Mouse (Mus musculus): ENCODE measurements at regions not wholly inside any gene's neighbourhood (a gene's known extent, or its start where the extent isn't known, plus 50 kb on each side); places are given as distances from the start of the nearest gene placed in this dataset.
A peak's percentile ranks its signal among the peaks of the same experiment; 100 is the strongest.

DNA sequence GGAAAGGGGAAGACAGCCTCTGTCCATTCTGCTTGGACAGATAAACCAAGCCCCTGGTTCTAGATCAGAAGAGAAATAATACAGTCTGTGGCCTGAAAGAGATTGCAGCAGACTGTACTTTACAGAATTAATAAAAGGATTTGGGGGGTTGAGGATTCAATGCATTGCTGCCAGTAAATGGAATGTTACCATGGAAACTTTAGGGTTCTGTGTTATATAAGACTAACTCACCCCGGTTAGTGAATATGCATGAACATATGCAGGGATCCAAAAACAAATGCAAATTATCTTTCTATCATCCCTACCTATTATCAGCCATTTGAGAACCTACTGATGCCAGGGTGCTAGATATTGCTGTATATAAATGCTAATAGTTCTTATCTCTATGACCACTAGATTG is 233.4 kb downstream of the Plk2 start:
- Histone ChIP-seq H3K27me3 (ENCODE audit: low read depth, poor library complexity, severe bottlenecking) (no peaks in the 10 kb centered on the region), H3K4me1 (peaks cover 5% of the 10 kb centered on the region; the same call in 1 of the 2 replicates), H3K4me3 (no peak overlapping the region), H3K36me3 (no peaks in the 10 kb centered on the region), H3K27ac (replicated peaks) (no peak overlapping the region), H3K9me3 (replicated peaks) (no peaks in the 10 kb centered on the region)
- no peak for DNase-seq (ENCODE audit: low spot score)
- 93% methylated on average over 1 of the region's 1 CpGs for WGBS

DNA sequence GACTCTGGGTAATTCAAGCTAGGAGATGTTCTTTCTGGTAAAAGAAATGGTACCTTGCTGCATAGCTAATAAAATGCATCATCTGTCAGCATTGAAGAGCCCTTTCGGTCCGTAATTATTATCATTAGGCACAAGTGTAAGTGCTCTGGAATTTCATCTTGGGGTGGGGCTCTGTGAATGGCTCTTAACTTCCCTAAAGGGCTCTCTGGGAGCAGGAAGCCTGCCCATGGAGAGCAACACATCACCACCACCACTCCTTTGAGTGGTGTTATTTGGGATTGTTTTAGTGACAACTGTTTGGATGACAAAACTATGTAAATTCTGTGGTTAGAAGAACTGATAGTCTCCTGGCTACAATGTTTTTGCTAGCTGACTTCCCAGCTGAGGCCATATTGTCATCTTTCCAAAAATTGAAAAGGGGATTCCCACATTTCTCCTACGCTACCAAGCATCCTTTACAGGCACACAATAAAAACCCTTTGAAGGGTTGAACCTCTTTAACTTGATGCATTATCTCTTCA is 238.5 kb downstream of the Plk2 start:
- Histone ChIP-seq H3K27ac (replicated peaks) (no peak overlapping the region), H3K9me3 (replicated peaks) (no peaks in the 10 kb centered on the region), H3K4me3 (no peak overlapping the region), H3K36me3 (no peaks in the 10 kb centered on the region), H3K4me1 (no peaks in the 10 kb centered on the region), H3K27me3 (ENCODE audit: low read depth, poor library complexity, severe bottlenecking) (no peaks in the 10 kb centered on the region)
- no peak for DNase-seq (ENCODE audit: low spot score)
- WGBS: 91% methylated on average over 3 of the region's 3 CpGs

DNA sequence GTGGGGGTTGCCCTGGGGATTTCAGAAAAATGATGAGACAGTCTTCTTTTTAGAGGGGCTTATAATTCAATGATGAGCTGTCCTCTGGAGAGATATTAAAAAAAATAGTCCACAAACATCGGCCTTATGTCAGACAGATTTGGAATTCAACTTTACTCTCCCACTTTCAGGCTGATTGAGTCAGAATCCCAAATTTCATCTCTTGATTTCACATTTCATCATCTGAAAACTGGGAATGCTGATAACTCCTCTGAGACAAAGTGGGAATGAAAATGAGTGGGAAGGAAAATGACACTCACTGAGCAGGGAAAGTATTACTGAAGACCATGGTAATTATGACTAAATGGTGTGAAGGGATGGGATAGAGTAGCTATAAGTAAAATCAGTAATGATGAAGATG is 239.1 kb downstream of the Plk2 start:
- WGBS: 94% methylated on average over 1 of the region's 1 CpGs
- Histone ChIP-seq H3K36me3 (no peaks in the 10 kb centered on the region), H3K9me3 (replicated peaks) (no peaks in the 10 kb centered on the region), H3K4me1 (no peaks in the 10 kb centered on the region), H3K4me3 (no peak overlapping the region), H3K27me3 (ENCODE audit: low read depth, poor library complexity, severe bottlenecking) (no peaks in the 10 kb centered on the region), H3K27ac (replicated peaks) (no peak overlapping the region)
- no peak for DNase-seq (ENCODE audit: low spot score)

DNA sequence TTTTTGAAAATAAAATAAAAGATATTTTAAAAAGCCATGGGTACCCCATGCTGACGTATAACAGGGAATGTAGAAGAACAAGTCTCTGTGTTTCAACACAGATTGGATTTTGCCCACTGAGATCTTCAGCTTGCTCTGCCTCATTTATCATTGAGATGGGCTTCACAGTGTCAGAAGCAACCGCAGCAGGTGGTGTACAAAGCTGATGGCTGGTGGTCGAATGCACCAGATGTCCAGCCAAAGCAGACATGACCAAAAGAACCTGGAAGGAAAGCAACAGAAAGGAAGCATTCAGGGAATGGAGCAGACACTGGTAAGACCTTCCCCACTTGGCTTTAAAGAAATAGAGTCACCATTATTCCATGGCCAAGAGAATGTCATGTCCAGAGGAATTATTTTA is 247.9 kb downstream of the Plk2 start:
- H3K27me3 ChIP-seq (ENCODE audit: low read depth, poor library complexity, severe bottlenecking): peaks cover 6% of the 10 kb centered on the region; the same call in 1 of the 2 replicates
- 92% methylated on average over 3 of the region's 3 CpGs for WGBS
- H3K9me3 ChIP-seq (replicated peaks): no peaks in the 10 kb centered on the region; the same call in 1 of the 2 replicates
- no peak for DNase-seq (ENCODE audit: low spot score)
- no peaks in the 10 kb centered on the region for H3K36me3 ChIP-seq
- H3K4me1 ChIP-seq: peaks cover 12% of the 10 kb centered on the region; the same call in 1 of the 2 replicates
- H3K4me3 ChIP-seq: no peak overlapping the region
- no peak overlapping the region for H3K27ac ChIP-seq (replicated peaks)

DNA sequence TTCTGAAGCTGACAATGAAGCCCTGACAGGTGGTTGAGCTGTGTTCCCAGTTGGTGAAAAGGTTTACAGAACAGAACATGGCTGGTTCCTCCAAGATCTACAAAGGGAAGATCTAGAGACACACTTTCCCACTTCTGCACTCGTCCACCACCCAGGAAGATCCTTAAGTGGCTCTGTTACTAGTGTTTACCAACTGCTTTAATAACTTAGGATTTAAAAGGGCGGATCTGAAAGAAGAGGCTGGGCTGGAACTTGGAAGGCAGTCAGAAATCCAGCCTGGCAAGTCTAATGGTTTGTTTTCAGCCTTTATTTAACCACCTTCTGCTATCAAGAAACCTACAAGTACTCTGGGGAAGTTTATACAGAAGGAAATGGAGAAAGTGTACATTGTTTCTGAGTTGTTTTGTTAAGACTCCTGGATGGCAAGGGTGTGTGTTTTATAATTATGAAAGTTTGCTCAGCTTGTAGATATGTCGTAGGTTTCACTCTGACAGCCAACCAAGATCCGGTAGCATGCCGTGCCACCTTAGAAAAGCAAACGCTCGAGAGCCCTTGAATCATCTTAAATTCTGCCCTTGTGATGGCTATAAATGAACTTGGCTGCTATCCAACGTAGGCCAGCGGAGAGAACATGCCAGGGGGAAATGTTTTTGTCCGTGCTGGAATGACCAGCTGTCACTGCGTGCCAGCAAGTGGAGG is 248.5 kb downstream of the Plk2 start:
- WGBS: 84% methylated on average over 11 of the region's 11 CpGs
- DNase-seq (ENCODE audit: low spot score): no peak
- Histone ChIP-seq H3K9me3 (replicated peaks) (no peaks in the 10 kb centered on the region; the same call in 1 of the 2 replicates), H3K36me3 (no peaks in the 10 kb centered on the region), H3K4me1 (peaks cover 13% of the 10 kb centered on the region; the same call in 1 of the 2 replicates), H3K27me3 (ENCODE audit: low read depth, poor library complexity, severe bottlenecking) (peaks cover 6% of the 10 kb centered on the region; the same call in 1 of the 2 replicates), H3K4me3 (no peak overlapping the region), H3K27ac (replicated peaks) (no peak overlapping the region)

DNA sequence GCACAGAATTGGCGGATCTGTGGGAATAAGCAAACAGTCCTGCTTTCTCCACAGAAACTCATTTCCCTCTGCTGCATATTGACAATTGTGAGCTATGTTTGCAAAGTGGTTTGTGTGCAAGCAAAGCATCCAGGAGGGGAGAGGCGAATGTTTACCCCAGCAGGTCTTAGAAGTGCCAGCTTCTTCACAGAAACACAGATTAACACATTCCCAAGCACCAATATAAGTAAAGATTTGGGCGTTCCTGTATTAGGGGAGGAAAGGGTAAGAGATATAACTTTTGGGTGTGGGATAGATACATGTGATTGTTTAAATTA is 249.0 kb downstream of the Plk2 start:
- Histone ChIP-seq H3K27me3 (ENCODE audit: low read depth, poor library complexity, severe bottlenecking) (peaks cover 6% of the 10 kb centered on the region; the same call in 1 of the 2 replicates), H3K36me3 (no peaks in the 10 kb centered on the region), H3K27ac (replicated peaks) (no peak overlapping the region), H3K4me3 (no peak overlapping the region), H3K4me1 (peaks cover 14% of the 10 kb centered on the region; the same call in 1 of the 2 replicates), H3K9me3 (replicated peaks) (no peaks in the 10 kb centered on the region; the same call in 1 of the 2 replicates)
- DNase-seq (ENCODE audit: low spot score): no peak
- 76% methylated on average over 3 of the region's 3 CpGs for WGBS

DNA sequence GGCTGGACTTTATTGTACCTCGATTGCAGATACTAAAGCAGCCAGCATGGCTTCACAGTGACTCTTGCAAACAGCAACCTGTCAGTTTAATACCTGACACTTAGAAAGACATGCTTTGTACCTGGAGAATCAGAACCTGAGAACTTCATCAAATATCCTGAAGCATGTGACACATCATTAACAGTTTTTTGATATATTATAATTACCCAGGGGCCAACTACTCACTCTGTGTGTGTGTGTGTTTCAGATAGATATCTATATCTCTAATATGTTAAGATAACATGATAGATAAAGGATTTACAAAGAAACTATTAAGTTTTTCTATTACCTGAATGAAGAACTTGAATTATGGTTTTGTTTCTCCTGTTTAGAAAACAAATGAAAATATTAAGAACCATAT is 254.5 kb downstream of the Plk2 start:
- no peaks in the 10 kb centered on the region; the same call in 1 of the 2 replicates for H3K9me3 ChIP-seq (replicated peaks)
- no peak overlapping the region for H3K27ac ChIP-seq (replicated peaks)
- DNase-seq (ENCODE audit: low spot score): no peak
- no peaks in the 10 kb centered on the region for H3K36me3 ChIP-seq
- H3K4me3 ChIP-seq: no peak overlapping the region
- 0 out of 2 replicates have a peak, but pooled peaks cover 6% of the 10 kb centered on the region for H3K27me3 ChIP-seq (ENCODE audit: low read depth, poor library complexity, severe bottlenecking)
- H3K4me1 ChIP-seq: peaks cover 18% of the 10 kb centered on the region
- WGBS: 72% methylated on average over 1 of the region's 1 CpGs

DNA sequence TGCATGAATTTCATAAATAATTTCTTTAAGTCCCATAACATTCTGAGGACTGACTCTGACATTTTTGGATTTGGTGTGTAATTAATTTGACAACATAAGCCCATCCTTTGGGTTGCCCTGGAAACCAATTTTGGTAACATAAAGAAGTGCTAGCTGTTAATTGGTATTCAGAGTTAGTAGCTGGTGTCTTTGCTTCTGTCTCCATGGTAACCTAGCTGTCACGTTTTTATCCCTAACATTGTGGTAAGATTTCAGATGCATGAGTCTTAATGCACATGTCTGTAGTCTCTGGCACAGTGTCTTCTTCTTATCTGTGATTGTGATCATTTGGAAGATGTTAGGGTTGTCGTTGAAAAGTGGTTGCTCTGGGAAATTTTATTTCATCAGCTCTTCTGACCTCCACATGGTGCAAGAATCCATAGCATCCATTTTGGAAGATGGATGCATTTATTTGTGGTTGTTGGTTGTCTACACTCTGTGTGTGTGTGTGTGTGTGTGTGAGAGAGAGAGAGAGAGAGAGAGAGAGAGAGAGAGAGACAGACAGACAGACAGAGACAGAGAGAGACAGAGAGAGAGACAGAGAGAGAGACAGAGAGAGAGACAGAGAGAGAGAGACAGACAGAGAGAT is 255.1 kb downstream of the Plk2 start:
- no peak for DNase-seq (ENCODE audit: low spot score)
- Histone ChIP-seq H3K27ac (replicated peaks) (no peak overlapping the region; the same call in 1 of the 2 replicates), H3K4me3 (no peak overlapping the region), H3K36me3 (no peaks in the 10 kb centered on the region), H3K4me1 (peaks cover 18% of the 10 kb centered on the region), H3K9me3 (replicated peaks) (no peaks in the 10 kb centered on the region; the same call in 1 of the 2 replicates), H3K27me3 (ENCODE audit: low read depth, poor library complexity, severe bottlenecking) (0 out of 2 replicates have a peak, but pooled peaks cover 6% of the 10 kb centered on the region)
- 34% methylated on average over 2 of the region's 2 CpGs for WGBS

DNA sequence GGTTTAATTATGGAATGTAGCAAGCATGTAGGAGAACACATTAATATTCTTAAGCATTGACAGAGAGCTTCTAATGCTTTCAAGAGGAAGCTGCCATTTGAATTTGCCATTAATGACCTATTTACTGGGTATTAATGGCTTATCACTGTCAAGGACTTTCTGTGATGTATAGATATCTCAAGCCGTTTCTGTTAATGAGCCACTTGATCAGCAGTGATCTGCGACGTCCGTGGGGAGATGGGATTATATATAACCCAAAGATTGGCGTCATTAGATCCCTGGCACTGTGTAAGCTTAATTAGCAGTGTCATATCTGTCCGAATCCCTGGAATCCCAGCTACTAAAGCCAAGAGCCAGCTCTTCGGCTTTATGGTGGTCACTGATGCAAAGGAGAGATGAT is 257.4 kb downstream of the Plk2 start:
- Histone ChIP-seq H3K27me3 (ENCODE audit: low read depth, poor library complexity, severe bottlenecking) (peaks cover 4% of the 10 kb centered on the region; the same call in 1 of the 2 replicates), H3K27ac (replicated peaks) (no peak overlapping the region), H3K4me1 (peaks cover 18% of the 10 kb centered on the region), H3K4me3 (no peak overlapping the region), H3K9me3 (replicated peaks) (no peaks in the 10 kb centered on the region), H3K36me3 (no peaks in the 10 kb centered on the region)
- DNase-seq (ENCODE audit: low spot score): no peak
- 83% methylated on average over 7 of the region's 7 CpGs for WGBS

DNA sequence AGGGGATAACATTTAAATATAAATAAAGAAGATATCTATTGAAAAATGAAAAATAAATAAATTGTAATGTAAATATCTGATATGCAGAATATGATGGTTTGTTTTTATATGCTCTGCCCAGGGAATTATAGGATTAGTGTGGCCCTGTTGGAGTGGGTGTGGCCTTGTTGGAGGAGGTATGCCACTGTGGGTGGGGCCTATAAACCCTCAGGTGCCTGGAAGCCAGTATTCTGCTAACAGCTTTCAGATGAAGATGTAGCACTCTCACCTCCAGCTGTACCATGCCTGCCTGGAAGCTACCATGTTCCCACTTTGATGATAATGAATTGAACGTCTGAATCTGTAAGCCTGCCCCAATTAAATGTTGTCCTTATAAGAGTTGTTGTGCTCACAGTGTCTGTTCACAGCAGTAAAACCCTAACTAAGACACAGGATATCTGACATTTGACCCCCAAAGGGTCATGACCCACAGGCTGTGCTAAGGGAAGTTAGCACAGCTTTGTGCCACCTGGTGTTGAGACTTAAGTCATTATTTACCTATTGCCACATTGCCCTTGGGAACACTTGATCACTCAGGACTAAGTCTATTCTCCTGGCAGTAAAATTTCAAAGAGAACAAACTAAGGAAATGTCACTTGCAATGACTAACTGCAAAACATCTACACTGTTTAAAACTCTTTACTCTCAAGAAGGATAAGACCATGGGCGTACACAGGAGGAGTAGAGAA is 270.4 kb downstream of the Plk2 start:
- 50% methylated on average over 2 of the region's 2 CpGs for WGBS
- no peak for DNase-seq (ENCODE audit: low spot score)
- Histone ChIP-seq H3K4me3 (no peak overlapping the region), H3K36me3 (no peaks in the 10 kb centered on the region), H3K9me3 (replicated peaks) (no peaks in the 10 kb centered on the region), H3K27me3 (ENCODE audit: low read depth, poor library complexity, severe bottlenecking) (no peaks in the 10 kb centered on the region), H3K4me1 (peaks cover 16% of the 10 kb centered on the region), H3K27ac (replicated peaks) (no peak overlapping the region)

DNA sequence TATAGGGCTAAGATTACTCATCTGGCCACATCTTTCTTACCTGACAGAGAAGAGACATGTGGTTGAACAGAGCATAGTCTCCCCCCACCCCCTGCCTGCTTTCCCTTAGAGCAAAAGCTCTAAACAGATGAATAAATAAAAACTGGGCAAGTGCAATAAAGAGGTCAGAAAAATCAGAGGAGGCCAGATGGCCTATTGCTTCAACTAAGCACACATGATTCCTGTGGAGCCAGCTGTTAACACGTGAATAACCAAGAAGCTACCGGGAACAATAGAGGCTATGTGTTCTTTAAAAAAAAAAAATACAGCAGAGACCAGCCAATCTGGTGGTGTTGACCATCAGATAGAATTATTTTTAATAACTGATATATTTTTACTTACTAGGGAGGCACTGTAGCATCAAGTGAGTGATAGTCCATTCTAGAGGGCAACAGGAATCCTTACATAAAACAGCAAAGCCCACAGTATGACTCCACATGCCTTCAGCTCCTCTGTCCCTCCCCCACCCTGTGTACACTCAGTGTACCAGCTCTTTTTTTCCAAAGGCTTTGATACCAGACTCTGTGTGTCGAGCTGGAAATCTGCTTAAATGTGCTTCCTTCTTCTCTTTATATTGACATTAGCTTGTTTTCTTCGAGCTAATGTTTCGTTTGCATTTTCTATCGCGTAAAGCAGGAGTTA is 272.6 kb downstream of the Plk2 start:
- WGBS: 68% methylated on average over 7 of the region's 7 CpGs
- Histone ChIP-seq H3K27me3 (ENCODE audit: low read depth, poor library complexity, severe bottlenecking) (no peaks in the 10 kb centered on the region), H3K4me3 (no peak overlapping the region), H3K27ac (replicated peaks) (0 out of 2 replicates have a peak overlapping the region, but pooled peaks have one; percentile 13), H3K9me3 (replicated peaks) (no peaks in the 10 kb centered on the region), H3K4me1 (peaks cover 16% of the 10 kb centered on the region), H3K36me3 (no peaks in the 10 kb centered on the region)
- DNase-seq (ENCODE audit: low spot score): no peak

DNA sequence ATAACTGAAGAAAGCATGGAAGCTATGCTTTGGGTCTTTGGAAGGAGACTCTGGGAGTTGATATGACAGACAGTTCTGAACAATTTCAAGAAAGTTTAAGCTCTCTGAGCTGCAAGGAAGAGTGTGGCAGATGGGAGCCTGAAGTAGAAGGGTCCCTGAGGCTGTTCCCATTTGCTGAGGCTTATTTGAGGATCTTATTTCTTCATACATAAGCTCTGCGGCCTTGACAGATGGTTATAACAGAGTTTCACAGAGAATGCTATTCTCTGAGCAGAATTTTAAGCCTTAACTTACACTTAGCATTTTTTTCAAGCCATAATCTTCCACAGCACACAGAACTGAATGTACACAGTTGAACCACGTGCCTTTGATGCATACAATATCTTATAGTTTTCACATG is 278.7 kb downstream of the Plk2 start:
- Histone ChIP-seq H3K4me1 (no peaks in the 10 kb centered on the region), H3K9me3 (replicated peaks) (no peaks in the 10 kb centered on the region), H3K36me3 (no peaks in the 10 kb centered on the region), H3K4me3 (no peak overlapping the region), H3K27ac (replicated peaks) (no peak overlapping the region), H3K27me3 (ENCODE audit: low read depth, poor library complexity, severe bottlenecking) (peaks cover 10% of the 10 kb centered on the region)
- no peak for DNase-seq (ENCODE audit: low spot score)
- 76% methylated on average over 2 of the region's 2 CpGs for WGBS
